Mouse (Mus musculus): Measurements from ENCODE around the gene Mettl16.

DNA sequence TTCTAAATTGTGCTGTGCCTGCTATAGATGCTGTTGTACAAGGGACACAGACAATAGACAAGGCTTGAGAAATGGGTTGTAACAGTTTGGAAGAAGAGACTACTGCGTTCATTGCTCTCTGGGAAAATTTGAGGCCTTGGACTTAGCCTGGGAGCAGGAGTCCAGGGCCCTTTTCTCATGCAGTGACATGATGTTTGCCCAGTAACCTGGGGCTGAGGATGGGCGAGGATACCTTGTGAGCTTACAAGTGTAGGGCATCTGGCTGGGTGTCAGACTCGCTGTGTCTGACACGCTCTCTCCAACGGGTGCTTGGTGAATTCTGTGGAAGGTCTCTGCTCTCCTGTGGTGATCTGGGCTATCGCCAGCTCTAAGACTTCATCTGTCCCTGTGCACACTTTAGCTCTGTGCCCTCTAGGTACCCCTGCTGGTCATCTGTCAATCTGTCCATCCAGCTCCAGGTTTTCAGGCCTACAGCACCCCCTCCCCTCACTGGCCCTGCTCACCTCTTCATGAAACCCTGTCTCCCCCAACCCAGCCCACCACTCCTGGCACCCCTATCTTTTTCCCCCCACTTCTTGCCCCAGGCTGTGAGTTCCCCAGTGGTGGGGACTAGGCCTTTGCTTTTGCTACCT is 65.1 kb downstream of the Mettl16 start:
- TF ChIP-seq CTCF (IDR thresholded peaks at IDR 0.05; ENCODE audit: borderline replicate concordance, extremely low read depth, insufficient read depth, insufficient read length), result no peak
- TF ChIP-seq POLR2A (IDR thresholded peaks at IDR 0.05; ENCODE audit: borderline replicate concordance, extremely low read depth, insufficient read depth, insufficient read length, poor library complexity, severe bottlenecking), result no peak

All from brain, embryonic 14.5 days (tissue).